Mouse (Mus musculus) fibroblast of lung, adult 2 months (primary cell): ENCODE results near the gene Babam2.

Experiments
- DNase-seq: peaks from one replicate; pipeline ENCODE4 v3.0.0-alpha.2; 2011; ENCODE audit warnings: low read depth

Gene Babam2

DNA sequence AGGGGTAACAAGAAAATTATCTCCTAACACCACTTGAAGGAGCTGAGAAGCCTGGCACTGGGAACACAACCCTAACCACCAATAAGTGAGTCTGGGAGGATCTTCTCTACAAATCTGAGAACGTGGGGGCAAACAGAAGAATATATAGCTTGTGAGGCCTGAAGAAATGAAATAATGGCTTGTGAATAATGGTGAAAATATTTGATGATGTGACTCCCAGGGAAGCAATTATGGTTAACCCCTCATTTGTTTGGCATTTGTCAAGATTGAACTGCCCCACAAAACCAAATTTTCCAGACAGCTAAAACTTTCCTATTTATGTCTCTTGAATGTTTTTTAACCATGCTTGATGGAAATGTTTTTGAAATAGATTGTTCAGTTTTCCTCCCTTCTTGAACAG is 354.4 kb downstream of the Babam2 start:
- DNase-seq: no peak

DNA sequence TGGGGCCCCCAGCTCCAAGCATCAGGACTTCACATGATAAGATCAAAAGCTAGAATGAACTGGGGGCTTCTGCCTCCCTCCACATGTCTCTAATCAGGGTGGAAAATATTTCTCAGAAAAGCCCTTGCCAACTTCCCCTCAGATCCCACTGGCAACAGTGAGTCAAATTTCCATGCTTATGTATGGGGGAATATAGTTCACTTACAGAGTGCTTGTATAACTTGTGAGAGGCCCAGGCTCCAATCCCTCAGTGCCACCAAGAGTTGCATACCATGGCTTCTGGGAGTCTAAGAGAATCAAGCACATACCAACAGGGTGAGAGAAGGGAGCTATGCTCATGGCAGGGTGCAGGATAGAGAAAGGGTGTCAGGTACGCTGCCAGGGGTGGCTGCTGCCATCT is 355.0 kb downstream of the Babam2 start:
- no peak for DNase-seq

DNA sequence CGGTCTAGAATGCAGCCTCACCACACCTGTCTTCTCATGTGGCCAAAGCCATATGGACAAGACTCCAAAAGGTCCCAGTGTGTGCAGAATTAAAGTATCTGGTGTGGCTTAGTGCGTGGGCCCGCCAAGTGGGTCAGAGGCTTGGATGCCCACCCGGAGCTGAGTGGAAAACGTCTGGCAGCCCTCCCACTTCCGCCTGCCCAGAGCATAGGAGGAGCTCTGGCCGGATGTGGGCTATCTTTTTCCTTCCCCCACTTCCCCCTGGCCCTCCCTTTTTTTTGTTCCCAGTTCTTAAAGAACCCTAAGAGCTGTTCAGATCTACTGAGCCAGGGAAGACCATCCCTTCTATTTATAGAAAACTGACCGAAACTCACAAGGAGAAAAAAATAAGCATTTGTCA is 356.0 kb downstream of the Babam2 start:
- no peak for DNase-seq

- DNase-seq: no peak
These were observed 358.2 kb downstream of the Babam2 start for GRCm38 (mm10) chr5:32055676-32056075.

- DNase-seq: no peak
These were observed 358.6 kb downstream of the Babam2 start for GRCm38 (mm10) chr5:32056126-32056525.

DNA sequence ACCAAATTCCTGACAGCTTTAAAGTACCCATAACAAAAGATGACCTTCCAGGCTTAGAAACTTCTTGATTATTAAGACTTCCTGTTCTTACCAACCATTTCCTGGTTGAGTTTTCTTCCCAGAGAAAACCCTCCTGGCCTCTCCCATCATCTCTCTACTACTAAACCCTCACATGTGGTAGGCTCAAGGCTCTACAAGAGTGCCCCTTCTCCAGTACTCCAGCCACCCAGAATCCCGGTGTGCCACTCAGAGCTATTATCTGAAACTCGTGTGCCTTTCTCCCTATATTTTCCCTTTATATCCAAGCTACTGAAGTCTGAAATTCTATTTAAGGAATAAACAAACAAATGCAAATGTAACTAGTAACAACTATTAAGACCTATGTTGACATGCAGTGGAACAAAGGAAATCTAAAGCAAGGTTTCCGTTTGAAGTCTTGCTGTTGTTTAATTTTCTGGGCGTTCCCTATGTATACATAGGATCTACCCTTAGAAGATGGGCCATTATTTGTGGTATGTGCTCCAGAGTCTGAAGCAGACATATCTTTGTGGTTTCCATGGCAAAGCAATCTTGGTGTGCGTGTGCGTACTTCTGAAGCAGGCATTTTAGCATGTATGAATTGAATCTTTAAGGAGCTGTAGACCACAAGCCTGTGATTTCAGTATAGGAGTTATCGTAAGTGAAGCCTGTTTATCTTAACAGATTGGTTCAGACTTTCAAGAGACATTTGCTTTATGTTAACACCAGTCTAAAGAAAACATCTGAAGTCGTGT is 361.2 kb downstream of the Babam2 start:
- DNase-seq: no peak

- DNase-seq: no peak
These were observed 361.8 kb downstream of the Babam2 start for GRCm38 (mm10) chr5:32059254-32059796.

GRCm38 (mm10) chr5:32060485-32060884 is 363.0 kb downstream of the Babam2 start:
- DNase-seq: no peak

- no peak for DNase-seq
These were observed 364.4 kb downstream of the Babam2 start for GRCm38 (mm10) chr5:32061854-32062253.

- no peak for DNase-seq
These were observed 367.0 kb downstream of the Babam2 start for GRCm38 (mm10) chr5:32064341-32065105.

DNA sequence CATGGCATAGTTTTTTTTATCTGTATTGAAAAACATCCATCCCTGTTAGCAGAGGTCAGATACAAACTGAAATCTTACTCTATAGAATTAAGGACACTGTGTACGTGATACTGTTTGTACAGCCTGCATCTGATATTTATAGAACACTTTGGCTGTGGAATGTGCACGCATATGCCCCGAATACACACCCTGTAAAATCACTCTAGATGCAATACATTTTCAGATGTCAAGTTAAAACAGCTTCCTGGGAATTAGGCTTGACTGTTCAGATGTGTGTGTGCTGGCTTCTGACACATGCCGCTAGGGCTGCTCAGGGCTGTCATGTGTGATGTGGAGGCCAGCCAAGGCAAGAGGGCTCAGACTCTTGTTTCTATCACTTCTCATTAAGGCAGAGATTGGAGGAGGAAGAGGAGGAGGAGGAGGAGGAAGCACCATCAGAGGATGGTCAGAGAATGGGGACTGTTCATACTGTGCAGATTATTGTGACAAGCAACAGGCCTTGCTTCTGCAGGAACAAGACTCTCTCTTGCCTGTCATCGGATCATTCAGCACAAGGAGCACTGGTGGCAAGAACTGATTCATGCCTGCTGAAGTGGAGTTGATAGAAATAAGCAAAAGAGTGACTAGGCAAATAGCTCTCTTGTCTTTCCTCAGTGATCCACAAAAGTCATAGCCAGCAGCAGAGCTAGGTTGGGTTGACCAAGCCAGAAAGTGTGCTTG is 368.7 kb downstream of the Babam2 start:
- no peak for DNase-seq

GRCm38 (mm10) chr5:32066839-32067238 is 369.4 kb downstream of the Babam2 start:
- DNase-seq: no peak

GRCm38 (mm10) chr5:32068616-32069015 is 371.1 kb downstream of the Babam2 start:
- DNase-seq: no peak

- DNase-seq: no peak
These were observed 371.6 kb downstream of the Babam2 start for GRCm38 (mm10) chr5:32069096-32069495.

DNA sequence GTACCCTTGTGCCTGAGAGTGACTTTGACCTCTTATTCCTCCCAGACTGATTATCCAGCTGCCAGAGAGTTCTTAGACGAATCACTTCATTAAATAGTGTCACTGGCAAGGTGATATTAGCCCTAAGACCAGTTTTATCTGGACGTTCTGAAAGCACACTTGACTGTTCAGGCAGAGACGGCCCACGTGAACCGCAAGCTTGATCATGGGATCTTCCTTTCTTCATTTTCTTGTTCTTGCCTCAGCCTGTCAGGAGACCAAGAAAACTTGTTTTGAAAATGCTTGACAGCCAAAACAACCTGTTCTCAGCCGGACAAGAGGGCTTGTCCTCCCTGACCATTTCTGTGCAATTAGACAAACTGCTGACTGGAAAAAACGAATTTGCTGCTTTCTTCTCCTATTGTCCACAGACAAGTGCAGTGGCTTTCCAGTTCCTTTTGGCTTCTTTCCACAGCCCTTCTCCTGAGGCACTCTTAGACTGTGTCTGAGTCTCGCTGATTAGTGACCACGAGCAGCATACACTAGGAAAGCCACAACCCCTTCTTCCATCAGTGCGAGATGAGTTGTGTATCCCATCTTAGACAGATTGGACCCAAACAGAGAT is 372.2 kb downstream of the Babam2 start:
- no peak for DNase-seq

GRCm38 (mm10) chr5:32070781-32071180 is 373.3 kb downstream of the Babam2 start:
- DNase-seq: no peak

DNA sequence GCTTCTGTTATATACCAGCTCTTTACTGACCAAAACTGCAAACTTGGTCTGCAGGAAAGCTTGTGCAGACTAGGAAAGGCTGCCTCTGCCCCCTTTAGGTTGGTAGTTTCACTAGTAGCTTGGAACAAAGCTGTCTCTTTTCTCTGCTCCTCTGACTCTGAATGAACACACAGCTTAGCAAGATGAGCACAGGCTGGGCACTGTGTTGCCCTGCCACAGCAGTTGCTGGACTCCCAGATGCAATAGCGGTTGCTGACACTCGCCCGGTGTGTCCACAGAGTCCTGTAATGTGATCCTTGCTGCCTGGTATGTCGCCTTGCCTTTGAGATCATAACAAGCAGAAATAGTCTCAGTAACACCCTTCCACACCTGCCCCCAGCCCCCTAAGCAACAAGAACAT is 373.8 kb downstream of the Babam2 start:
- no peak for DNase-seq

DNA sequence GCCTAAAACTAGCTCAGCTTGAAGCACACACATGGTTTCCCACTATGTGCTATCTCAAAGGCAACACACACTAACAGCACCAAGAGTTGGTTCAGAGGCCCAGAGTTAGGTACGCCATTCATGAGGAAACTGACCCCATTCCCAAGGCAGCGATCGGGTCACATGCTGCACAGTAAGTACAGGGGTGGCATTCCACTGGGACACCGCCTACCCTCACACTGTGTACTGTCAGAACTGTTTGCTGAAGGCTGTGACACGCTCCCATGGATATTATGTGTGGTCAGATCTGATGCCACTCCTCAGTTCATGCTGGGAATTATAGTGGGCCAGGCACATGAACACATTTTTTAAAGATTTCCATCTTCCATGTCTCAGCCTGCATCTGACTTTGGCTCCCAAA is 374.3 kb downstream of the Babam2 start:
- no peak for DNase-seq

DNA sequence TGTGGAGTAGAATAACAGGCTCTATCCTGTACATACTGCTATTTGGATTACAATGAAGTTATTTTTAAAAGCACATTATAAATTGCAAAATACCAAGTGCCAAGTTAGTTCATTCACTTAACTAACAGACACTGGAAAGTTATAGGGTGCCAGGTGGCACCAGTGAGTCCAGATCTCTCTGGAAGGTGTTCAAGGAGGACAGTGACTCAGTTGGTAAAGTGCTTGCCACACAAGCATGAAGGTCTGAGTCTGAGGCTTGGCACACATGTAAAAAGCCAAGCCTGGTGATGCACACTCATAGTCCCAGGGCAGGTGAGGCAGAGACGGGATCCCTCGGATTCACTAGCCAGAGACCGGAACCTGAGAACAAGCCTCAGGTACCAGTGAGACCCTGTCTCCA is 375.4 kb downstream of the Babam2 start:
- DNase-seq: no peak

- DNase-seq: no peak
These were observed 376.6 kb downstream of the Babam2 start for GRCm38 (mm10) chr5:32074053-32074452.

- no peak for DNase-seq
These were observed 379.7 kb downstream of the Babam2 start for GRCm38 (mm10) chr5:32077139-32077538.

DNA sequence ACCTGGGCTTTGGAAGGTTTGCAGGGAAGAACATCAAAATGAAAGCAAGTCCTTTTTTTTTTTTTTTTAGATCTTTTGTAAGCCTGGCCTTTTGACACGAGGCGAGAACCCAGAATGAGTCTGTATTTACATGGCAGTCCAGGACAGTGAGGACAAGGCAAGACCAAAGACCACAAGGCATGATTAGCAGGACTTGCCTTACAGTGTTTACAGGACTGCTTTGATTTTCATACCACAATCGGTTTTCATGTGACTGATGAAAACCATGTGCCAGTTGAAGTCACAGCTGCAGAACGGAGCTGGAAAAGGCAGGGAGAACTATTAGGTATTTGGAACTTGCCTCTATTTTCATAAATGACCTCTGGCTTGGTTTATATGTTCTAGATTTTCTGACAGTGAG is 381.5 kb downstream of the Babam2 start:
- DNase-seq: peak; percentile 51
